Mouse (Mus musculus) G1E (cell line): Measurements from ENCODE around the gene Tmem219. TPM values are rescaled to one million over a fixed set of nuclear protein-coding genes. Genes with fewer than 3 reads are reported as not detected.

ENCODE experiments used
- ATAC-seq: 2 replicates; pipeline ENCODE4 v1.8.0; 2016; ENCODE audit warnings: mild to moderate bottlenecking; ENCODE audit not compliant: insufficient number of reproducible peaks, poor library complexity, low FRiP score, severe bottlenecking; ENCODE audit errors: extremely low read depth
- DNase-seq: peaks from one replicate; pipeline ENCODE4 v3.0.0; 2012; ENCODE audit warnings: low spot score
- H3K27me3 ChIP-seq: 2 replicates; pipeline ENCODE4 v1.6.1; 2012; ENCODE audit warnings: mild to moderate bottlenecking, low read length, inconsistent platforms; ENCODE audit not compliant: insufficient read depth
- H3K36me3 ChIP-seq: replicated peaks from 2 replicates; pipeline ENCODE3; 2012; ENCODE audit warnings: mild to moderate bottlenecking, inconsistent platforms
- H3K4me1 ChIP-seq: 2 replicates; pipeline ENCODE4 v1.6.1; 2012; ENCODE audit warnings: low read depth, low read length, inconsistent platforms, mixed read lengths; ENCODE audit not compliant: insufficient read depth
- H3K4me3 ChIP-seq: 2 replicates; pipeline ENCODE4 v1.5.1; 2012; ENCODE audit warnings: low read depth, mild to moderate bottlenecking, inconsistent platforms, low read length, moderate library complexity, mixed read lengths
- H3K9me3 ChIP-seq: replicated peaks from 2 replicates; pipeline ENCODE4 v1.6.1; 2012; ENCODE audit warnings: inconsistent platforms
- CTCF ChIP-seq: IDR thresholded peaks from 2 replicates; pipeline ENCODE4 v1.5.1; 2012; ENCODE audit warnings: low read depth, low read length, inconsistent platforms, mixed read lengths
- GATA1 ChIP-seq: IDR thresholded peaks from 2 replicates; pipeline ENCODE4 v1.6.1; 2012; ENCODE audit warnings: borderline replicate concordance, low read length, inconsistent platforms, mixed read lengths
- GATA2 ChIP-seq: IDR thresholded peaks from 2 replicates; pipeline ENCODE4 v1.6.1; 2012; ENCODE audit warnings: low read depth, low read length, inconsistent platforms, borderline replicate concordance
- POLR2AphosphoS5 ChIP-seq: IDR thresholded peaks from 2 replicates; pipeline ENCODE4 v1.6.1; 2012; ENCODE audit warnings: low read depth, low read length, inconsistent platforms; ENCODE audit not compliant: insufficient replicate concordance
- TAL1 ChIP-seq: conservative IDR thresholded peaks from 2 replicates; pipeline ENCODE4 v1.6.1; 2012; ENCODE audit warnings: low read depth, low read length, inconsistent platforms, mixed read lengths
- polyA plus RNA-seq: library from polyadenylated mRNA; stranded (reverse); fragments of >175 nt; gene quantifications from 2 replicates; pipeline ENCODE4 v1.2.3, GENCODE M21; 2012
- total RNA-seq, 2 experiments: library from RNA; stranded (forward) in 1 of 2; stranded (reverse) in 1 of 2; fragments of 200-1000 nt in 1 of 2; fragments of >200 nt in 1 of 2; fragmentation: Nextera tagmentation in 1 of 2; gene quantifications; 2 replicates each; pipeline ENCODE4 v1.2.3; 2014 to 2017

Tmem219 gene
- total RNA-seq (2014; fragmentation: Nextera tagmentation) = 33.6 and 38.7 TPM in 2 replicates
- total RNA-seq (2017) = 32.9 and 42.2 TPM in 2 replicates
- polyA plus RNA-seq = 66.6 and 86.4 TPM in 2 replicates

GRCm38 (mm10) chr7:126922624-126923060 is at the start of gene Tmem219:
Tmem219 (minus strand) TSS chr7:126922917.
- Histone ChIP-seq H3K9me3 (no peaks in the 10 kb centered on the region), H3K4me1 (peaks cover 35% of the 10 kb centered on the region), H3K4me3 (no peak within 1 kb of the TSS), H3K36me3 (no peaks in the 10 kb centered on the region), H3K27me3 (no peaks in the 10 kb centered on the region)
- DNase-seq = no peak
- no peak for TF ChIP-seq CTCF
- TF ChIP-seq TAL1 = no peak
- no peak for TF ChIP-seq GATA1
- no peak for TF ChIP-seq GATA2
- no peak for TF ChIP-seq POLR2AphosphoS5
- ATAC-seq = no peak

- H3K36me3 ChIP-seq = no peaks in the 10 kb centered on the region
- ATAC-seq = no peak
- H3K4me3 ChIP-seq = no peak overlapping the region
- H3K9me3 ChIP-seq = no peaks in the 10 kb centered on the region
- H3K4me1 ChIP-seq = no peaks in the 10 kb centered on the region
- TF ChIP-seq GATA1 (no peak), GATA2 (no peak), CTCF (no peak), POLR2AphosphoS5 (no peak), TAL1 (no peak)
- DNase-seq = no peak
- H3K27me3 ChIP-seq = peaks cover 17% of the 10 kb centered on the region; the same call in 1 of the 2 replicates
Observed at GRCm38 (mm10) chr7:126967361-126967760, 44.6 kb upstream of the Tmem219 start.

- Histone ChIP-seq H3K36me3 (no peaks in the 10 kb centered on the region), H3K4me3 (no peak overlapping the region), H3K4me1 (no peaks in the 10 kb centered on the region), H3K9me3 (no peaks in the 10 kb centered on the region), H3K27me3 (peaks cover 15% of the 10 kb centered on the region; the same call in 1 of the 2 replicates)
- TF ChIP-seq POLR2AphosphoS5 (no peak), CTCF (no peak), TAL1 (no peak), GATA1 (no peak), GATA2 (no peak)
- no peak for ATAC-seq
- DNase-seq = no peak
Observed at GRCm38 (mm10) chr7:126965568-126965967, 42.9 kb upstream of the Tmem219 start.

GRCm38 (mm10) chr7:126963548-126964286 is 41.0 kb upstream of the Tmem219 start:
- Histone ChIP-seq H3K9me3 (no peaks in the 10 kb centered on the region), H3K4me1 (peaks cover 7% of the 10 kb centered on the region), H3K4me3 (no peak overlapping the region), H3K36me3 (no peaks in the 10 kb centered on the region), H3K27me3 (peaks cover 14% of the 10 kb centered on the region; the same call in 1 of the 2 replicates)
- ATAC-seq (no peak), DNase-seq (peak; percentile 63)
- TF ChIP-seq CTCF = no peak
- TF ChIP-seq GATA1 = no peak
- TF ChIP-seq GATA2 = no peak
- TF ChIP-seq TAL1 = no peak
- TF ChIP-seq POLR2AphosphoS5 = no peak

GRCm38 (mm10) chr7:126961965-126962364 is 39.2 kb upstream of the Tmem219 start:
- Histone ChIP-seq H3K9me3 (no peaks in the 10 kb centered on the region), H3K27me3 (peaks cover 18% of the 10 kb centered on the region; the same call in 1 of the 2 replicates), H3K4me3 (no peak overlapping the region), H3K36me3 (no peaks in the 10 kb centered on the region), H3K4me1 (peaks cover 7% of the 10 kb centered on the region)
- TF ChIP-seq POLR2AphosphoS5 (no peak), CTCF (no peak), GATA2 (no peak), GATA1 (no peak), TAL1 (no peak)
- no peak for ATAC-seq
- no peak for DNase-seq

- Histone ChIP-seq H3K36me3 (no peaks in the 10 kb centered on the region), H3K9me3 (no peaks in the 10 kb centered on the region), H3K4me1 (peaks cover 7% of the 10 kb centered on the region), H3K27me3 (peaks cover 13% of the 10 kb centered on the region; the same call in 1 of the 2 replicates), H3K4me3 (no peak overlapping the region)
- TF ChIP-seq GATA2 = no peak
- TF ChIP-seq GATA1 = no peak
- TF ChIP-seq CTCF = no peak
- no peak for TF ChIP-seq POLR2AphosphoS5
- no peak for TF ChIP-seq TAL1
- ATAC-seq (no peak), DNase-seq (no peak)
Observed at GRCm38 (mm10) chr7:126961095-126961494, 38.4 kb upstream of the Tmem219 start.
